21 mouse cellular contexts compared by ENCODE assay signal in genomic region chr4:43490801-43491200, GRCm38 (mm10). TPM values are rescaled to one million over a fixed set of nuclear protein-coding genes. Genes with fewer than 3 reads are reported as not detected.
DNase-seq lines count a peak whose midpoint lies in the region; ATAC-seq and TF ChIP-seq lines count a peak whose summit lies in the region.
"Had no signal": no experiment of that assay in that cellular context is flagged by ENCODE, and none has a peak within 500 bp of the region (broad histone marks: within the 10 kb centered on the region; RNA-seq: fewer than 3 reads in every experiment).

No protein-coding gene starts in this region.

- no peaks in the 10 kb centered on the region for H3K27me3 ChIP-seq in liver, embryonic 11.5 days (replicated peaks; ENCODE audit: control insufficient read depth, insufficient read depth, low read length)
- no peaks in the 10 kb centered on the region for H3K27me3 ChIP-seq in lung, postnatal 0 days (replicated peaks; ENCODE audit: insufficient read depth, low read length)
- no peaks in the 10 kb centered on the region for H3K27me3 ChIP-seq in stomach, postnatal 0 days (ENCODE audit: control insufficient read depth, insufficient read depth, low read length)
- H3K27me3 ChIP-seq in thymus, adult 2 months (ENCODE audit: control insufficient read depth, insufficient read depth, low read length) = no peaks in the 10 kb centered on the region
- H3K27me3 ChIP-seq in hindbrain, embryonic 10.5 days (ENCODE audit: insufficient read depth, poor library complexity, severe bottlenecking) = peaks cover 6% of the 10 kb centered on the region; the same call in 1 of the 2 replicates
- H3K27me3 ChIP-seq: heart, embryonic 15.5 days; midbrain, embryonic 15.5 days had no signal

- H3K4me2 ChIP-seq in liver, embryonic 11.5 days = 0 out of 2 replicates have a peak overlapping the region, but pooled peaks have one; percentile 0
- no peak overlapping the region for H3K4me2 ChIP-seq in lung, postnatal 0 days (replicated peaks; ENCODE audit: low read depth, low read length)
- H3K4me2 ChIP-seq in stomach, postnatal 0 days (replicated peaks; ENCODE audit: low read depth) = no peak overlapping the region
- H3K4me2 ChIP-seq: heart, embryonic 15.5 days; hindbrain, embryonic 14.5 days; midbrain, embryonic 15.5 days had no signal

- peak; percentile 60 for DNase-seq in heart, postnatal 4 days
- DNase-seq in heart, adult 9 months (ENCODE audit: low spot score in 2 of 2) = no peak
- DNase-seq in liver, embryonic 11.5 days (ENCODE audit: low spot score) = no peak
- peak; percentile 88 for DNase-seq in lung, postnatal 0 days (ENCODE audit: low spot score)
- DNase-seq in stomach, postnatal 0 days (ENCODE audit: low spot score) = peak; percentile 44
- DNase-seq in thymus, adult 2 months = no peak
- DNase-seq in layer of hippocampus, adult 11-12 months (ENCODE audit: low spot score) = no peak
- DNase-seq in hindbrain, embryonic 10.5 days (ENCODE audit: low spot score) = no peak
- DNase-seq: adrenal gland, adult 8-10 months; cerebellum, postnatal 14 days; forebrain, postnatal 0 days; kidney, adult 18-20 months; kidney, postnatal 14 days; right cerebral cortex, postnatal 14 days had no signal

- TF ChIP-seq EP300 in lung, postnatal 0 days (IDR thresholded peaks at IDR 0.05) = peak; percentile 80
- TF ChIP-seq EP300 in stomach, postnatal 0 days (optimal IDR thresholded peaks at IDR 0.05) = no peak

- 71% methylated on average over 5 of the region's 5 CpGs for WGBS in liver, embryonic 11.5 days
- 41% methylated on average over 5 of the region's 5 CpGs for WGBS in lung, postnatal 0 days
- WGBS in stomach, postnatal 0 days = 62% methylated on average over 5 of the region's 5 CpGs
- 98% methylated on average over 5 of the region's 5 CpGs for WGBS in thymus, adult 2 months
- WGBS in hindbrain, embryonic 10.5 days = 85% methylated on average over 5 of the region's 5 CpGs

- H3K4me3 ChIP-seq in liver, embryonic 11.5 days (ENCODE audit: low read depth, low read length) = no peak overlapping the region
- no peak overlapping the region for H3K4me3 ChIP-seq in lung, postnatal 0 days (ENCODE audit: low read depth, low read length)
- H3K4me3 ChIP-seq in stomach, postnatal 0 days (ENCODE audit: low read depth, low read length) = no peak overlapping the region
- H3K4me3 ChIP-seq in thymus, adult 2 months (ENCODE audit: control insufficient read depth, insufficient read depth, low read length) = no peak overlapping the region
- H3K4me3 ChIP-seq in hindbrain, embryonic 10.5 days = no peak overlapping the region
- H3K4me3 ChIP-seq: erythroblast, embryonic 14.5 days; heart, embryonic 15.5 days; limb, embryonic 10.5 days; midbrain, embryonic 15.5 days had no signal

- no peak for ATAC-seq in liver, embryonic 11.5 days (replicated peaks; ENCODE audit: low FRiP score)
- peak; percentile 38 for ATAC-seq in lung, postnatal 0 days
- peak; percentile 15; the same call in 1 of the 2 replicates for ATAC-seq in stomach, postnatal 0 days (ENCODE audit: low FRiP score, low TSS enrichment)
- ATAC-seq: forebrain, postnatal 0 days; midbrain, embryonic 15.5 days had no signal

- no peaks in the 10 kb centered on the region; the same call in 1 of the 2 replicates for H3K36me3 ChIP-seq in liver, embryonic 11.5 days (ENCODE audit: control insufficient read depth, insufficient read depth, low read length)
- no peaks in the 10 kb centered on the region for H3K36me3 ChIP-seq in lung, postnatal 0 days (ENCODE audit: insufficient read depth, low read length)
- no peaks in the 10 kb centered on the region for H3K36me3 ChIP-seq in stomach, postnatal 0 days (ENCODE audit: control insufficient read depth, insufficient read depth, low read length)
- H3K36me3 ChIP-seq in thymus, adult 2 months (ENCODE audit: control insufficient read depth, insufficient read depth, low read length) = no peaks in the 10 kb centered on the region
- H3K36me3 ChIP-seq in hindbrain, embryonic 10.5 days = peaks cover 9% of the 10 kb centered on the region
- H3K36me3 ChIP-seq: midbrain, embryonic 15.5 days had no signal

- no peak for TF ChIP-seq CTCF in lung, postnatal 0 days (IDR thresholded peaks at IDR 0.05)
- no peak for TF ChIP-seq CTCF in stomach, postnatal 0 days (IDR thresholded peaks at IDR 0.05; ENCODE audit: low read depth)
- no peak for TF ChIP-seq CTCF in thymus, adult 2 months (IDR thresholded peaks at IDR 0.05; ENCODE audit: borderline replicate concordance, control insufficient read depth, extremely low read depth, insufficient read depth, low read length, poor library complexity)

- no peak overlapping the region for H3K9ac ChIP-seq in liver, embryonic 11.5 days (ENCODE audit: low read depth, low read length)
- H3K9ac ChIP-seq in lung, postnatal 0 days (replicated peaks; ENCODE audit: low read depth) = no peak overlapping the region
- H3K9ac ChIP-seq in stomach, postnatal 0 days (ENCODE audit: low read length) = no peak overlapping the region
- H3K9ac ChIP-seq: forebrain, postnatal 0 days; heart, embryonic 15.5 days; hindbrain, embryonic 14.5 days; midbrain, embryonic 15.5 days had no signal

- no peak for TF ChIP-seq POLR2A in thymus, adult 2 months (IDR thresholded peaks at IDR 0.05; ENCODE audit: control insufficient read depth, extremely low read depth, insufficient read depth, low read length, poor library complexity)

- H3K27ac ChIP-seq in liver, embryonic 11.5 days (ENCODE audit: low read depth, low read length) = no peak overlapping the region
- H3K27ac ChIP-seq in lung, postnatal 0 days (ENCODE audit: low read length) = 0 out of 2 replicates have a peak overlapping the region, but pooled peaks have one; percentile 32
- H3K27ac ChIP-seq in stomach, postnatal 0 days (replicated peaks) = no peak overlapping the region
- H3K27ac ChIP-seq in thymus, adult 2 months (ENCODE audit: control insufficient read depth, insufficient read depth, low read length) = no peak overlapping the region
- no peak overlapping the region for H3K27ac ChIP-seq in hindbrain, embryonic 10.5 days
- H3K27ac ChIP-seq: heart, embryonic 15.5 days; hindbrain, embryonic 14.5 days; limb, embryonic 10.5 days; midbrain, embryonic 15.5 days had no signal

- H3K9me3 ChIP-seq in liver, embryonic 11.5 days (ENCODE audit: control insufficient read depth, low read length) = no peaks in the 10 kb centered on the region
- no peaks in the 10 kb centered on the region for H3K9me3 ChIP-seq in lung, postnatal 0 days (ENCODE audit: low read length)
- H3K9me3 ChIP-seq in stomach, postnatal 0 days (ENCODE audit: control insufficient read depth, low read length) = no peaks in the 10 kb centered on the region
- H3K9me3 ChIP-seq in hindbrain, embryonic 10.5 days = 0 out of 2 replicates have a peak, but pooled peaks cover 6% of the 10 kb centered on the region
- H3K9me3 ChIP-seq: heart, embryonic 15.5 days; limb, embryonic 10.5 days; midbrain, embryonic 15.5 days had no signal

- H3K4me1 ChIP-seq in liver, embryonic 11.5 days (replicated peaks; ENCODE audit: control insufficient read depth, insufficient read depth, low read length) = peaks cover 3% of the 10 kb centered on the region
- H3K4me1 ChIP-seq in lung, postnatal 0 days (ENCODE audit: insufficient read depth, low read depth, low read length) = no peaks in the 10 kb centered on the region
- H3K4me1 ChIP-seq in stomach, postnatal 0 days (replicated peaks; ENCODE audit: control insufficient read depth, insufficient read depth) = no peaks in the 10 kb centered on the region
- peaks cover 12% of the 10 kb centered on the region for H3K4me1 ChIP-seq in thymus, adult 2 months (replicated peaks; ENCODE audit: control insufficient read depth, insufficient read depth, low read length)
- H3K4me1 ChIP-seq in hindbrain, embryonic 10.5 days (replicated peaks) = peaks cover 18% of the 10 kb centered on the region

RNA-seq across cellular contexts. Expression of gene Ccdc107, which starts 1.9 kb away (rescaled TPM):
- total RNA-seq in heart, postnatal 4 days (2021) = 10 to 100 TPM; 33.3 to 36.9 TPM
- 60.3 and 60.5 TPM in 2 replicates for polyA plus RNA-seq in liver, embryonic 11.5 days (2014; fragmentation: Nextera tagmentation; extraction: Ambion mirVana)
- polyA plus RNA-seq in lung, postnatal 0 days (2015; fragmentation: Nextera tagmentation; extraction: Ambion mirVana) = 81.0 and 82.7 TPM in 2 replicates
- 118 and 120 TPM in 2 replicates for polyA plus RNA-seq in stomach, postnatal 0 days (2015; fragmentation: Nextera tagmentation; extraction: Ambion mirVana)
- 330 and 367 TPM in 2 replicates for polyA plus RNA-seq in thymus, adult 2 months (2012; rRNA removed)
- 45.2 and 50.9 TPM in 2 replicates for polyA plus RNA-seq in hindbrain, embryonic 10.5 days (2016; fragmentation: Nextera tagmentation; extraction: Ambion mirVana)

RNA-seq across cellular contexts. Expression of gene Sit1, which starts 7.3 kb away (rescaled TPM):
- total RNA-seq in heart, postnatal 4 days (2021) = not detected
- polyA plus RNA-seq in liver, embryonic 11.5 days (2014; fragmentation: Nextera tagmentation; extraction: Ambion mirVana) = not detected in 2 replicates
- polyA plus RNA-seq in lung, postnatal 0 days (2015; fragmentation: Nextera tagmentation; extraction: Ambion mirVana) = not detected in 2 replicates
- not detected in 2 replicates for polyA plus RNA-seq in stomach, postnatal 0 days (2015; fragmentation: Nextera tagmentation; extraction: Ambion mirVana)
- polyA plus RNA-seq in thymus, adult 2 months (2012; rRNA removed) = 187 and 239 TPM in 2 replicates
- not detected in 2 replicates for polyA plus RNA-seq in hindbrain, embryonic 10.5 days (2016; fragmentation: Nextera tagmentation; extraction: Ambion mirVana)
- total RNA-seq: forebrain, postnatal 0 days; gastrocnemius, adult 8-10 months; layer of hippocampus, postnatal 25 days had no signal
- polyA plus RNA-seq: erythroblast, embryonic 14.5 days; forebrain, postnatal 0 days; hindbrain, embryonic 14.5 days; limb, embryonic 10.5 days; midbrain, embryonic 15.5 days had no signal

RNA-seq across cellular contexts. Expression of gene Arhgef39, which starts 8.7 kb away (rescaled TPM):
- total RNA-seq in heart, postnatal 4 days (2021) = 10 to 100 TPM; 14.0 to 15.7 TPM
- 45.1 and 46.1 TPM in 2 replicates for polyA plus RNA-seq in liver, embryonic 11.5 days (2014; fragmentation: Nextera tagmentation; extraction: Ambion mirVana)
- polyA plus RNA-seq in lung, postnatal 0 days (2015; fragmentation: Nextera tagmentation; extraction: Ambion mirVana) = 2.4 and 3.5 TPM in 2 replicates
- polyA plus RNA-seq in stomach, postnatal 0 days (2015; fragmentation: Nextera tagmentation; extraction: Ambion mirVana) = 10.7 and 11.8 TPM in 2 replicates
- polyA plus RNA-seq in thymus, adult 2 months (2012; rRNA removed) = 105 and 108 TPM in 2 replicates
- polyA plus RNA-seq in hindbrain, embryonic 10.5 days (2016; fragmentation: Nextera tagmentation; extraction: Ambion mirVana) = 47.2 and 50.5 TPM in 2 replicates
- total RNA-seq: gastrocnemius, adult 8-10 months had no signal

RNA-seq across cellular contexts. Expression of gene Car9, which starts 16.0 kb away (rescaled TPM):
- total RNA-seq in heart, postnatal 4 days (2021) = under 1 TPM; 0.74 to 0.97 TPM
- polyA plus RNA-seq in liver, embryonic 11.5 days (2014; fragmentation: Nextera tagmentation; extraction: Ambion mirVana) = 1.5 and 2.0 TPM in 2 replicates
- 2.1 and 2.6 TPM in 2 replicates for polyA plus RNA-seq in lung, postnatal 0 days (2015; fragmentation: Nextera tagmentation; extraction: Ambion mirVana)
- polyA plus RNA-seq in stomach, postnatal 0 days (2015; fragmentation: Nextera tagmentation; extraction: Ambion mirVana) = 2.6 and 3.1 TPM in 2 replicates
- polyA plus RNA-seq in thymus, adult 2 months (2012; rRNA removed) = 2.5 and 2.9 TPM in 2 replicates
- polyA plus RNA-seq in hindbrain, embryonic 10.5 days (2016; fragmentation: Nextera tagmentation; extraction: Ambion mirVana) = 0.76 and 0.93 TPM in 2 replicates
- polyA plus RNA-seq: erythroblast, embryonic 14.5 days had no signal

RNA-seq across cellular contexts. Expression of gene Tpm2, which starts 32.8 kb away (rescaled TPM):
- 100 to 1,000 TPM; 104 to 136 TPM for total RNA-seq in heart, postnatal 4 days (2021)
- polyA plus RNA-seq in liver, embryonic 11.5 days (2014; fragmentation: Nextera tagmentation; extraction: Ambion mirVana) = 46.4 and 51.2 TPM in 2 replicates
- 84.8 and 89.0 TPM in 2 replicates for polyA plus RNA-seq in lung, postnatal 0 days (2015; fragmentation: Nextera tagmentation; extraction: Ambion mirVana)
- polyA plus RNA-seq in stomach, postnatal 0 days (2015; fragmentation: Nextera tagmentation; extraction: Ambion mirVana) = 2,018 and 2,237 TPM in 2 replicates
- polyA plus RNA-seq in thymus, adult 2 months (2012; rRNA removed) = 10.7 and 12.1 TPM in 2 replicates
- 55.9 and 65.7 TPM in 2 replicates for polyA plus RNA-seq in hindbrain, embryonic 10.5 days (2016; fragmentation: Nextera tagmentation; extraction: Ambion mirVana)
- polyA plus RNA-seq: erythroblast, embryonic 14.5 days had no signal

Comparison
In these comparisons a context has a peak if more than half of its experiments do, and no peak if none do; other contexts are left out.
1. DNase-seq: peak in heart, postnatal 4 days (single experiment), lung, postnatal 0 days (single experiment) and stomach, postnatal 0 days (single experiment); none in heart, adult 9 months (0 of 2), liver, embryonic 11.5 days (single experiment), thymus, adult 2 months (single experiment), layer of hippocampus, adult 11-12 months (single experiment) and hindbrain, embryonic 10.5 days (single experiment).
2. RNA of gene Sit1, which starts 7.3 kb away (polyA plus RNA-seq): 187 to 239 TPM in thymus, adult 2 months; not detected in lung, postnatal 0 days, not detected in liver, embryonic 11.5 days, not detected in stomach, postnatal 0 days and not detected in hindbrain, embryonic 10.5 days; every median in the first group is over 100 times any median in the second.